Mouse (Mus musculus): ENCODE measurements around the gene Cfap73. TPM values are rescaled to one million over a fixed set of nuclear protein-coding genes. Genes with fewer than 3 reads are reported as not detected.

Gene Cfap73
- total RNA-seq (2022): under 1 TPM in 3 of 4 experiments, not detected in 1; 0.32 to 0.63 (median 0.46) TPM

DNA sequence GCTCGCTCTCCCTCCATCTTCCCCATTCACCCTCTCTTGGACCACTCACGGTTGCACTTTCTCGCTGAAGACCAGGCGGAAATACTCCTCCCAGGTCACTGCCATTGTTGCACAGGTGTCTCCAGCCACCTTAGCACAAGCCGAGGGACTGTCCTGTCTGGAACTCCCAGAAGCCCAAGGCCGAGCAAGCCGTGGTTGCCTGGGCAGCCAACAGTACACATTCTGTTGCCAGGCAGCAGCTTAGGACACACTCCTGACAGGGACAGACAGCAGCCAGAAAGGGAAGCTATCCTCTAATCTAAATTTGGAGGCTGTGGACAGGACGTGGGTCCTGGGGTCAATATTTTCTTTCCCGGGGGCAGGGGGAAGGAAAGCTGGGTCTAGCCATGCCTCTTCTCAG is at the start of gene Cfap73:
Gene Cfap73 (minus strand): TSS at position 105 of the 400 bp plus-strand sequence.
- DNase-seq: no peak

GRCm38 (mm10) chr5:120682982-120683771 is 49.1 kb upstream of the Cfap73 start:
- no peak for DNase-seq

GRCm38 (mm10) chr5:120680918-120681317 is 46.9 kb upstream of the Cfap73 start:
- DNase-seq: no peak

DNA sequence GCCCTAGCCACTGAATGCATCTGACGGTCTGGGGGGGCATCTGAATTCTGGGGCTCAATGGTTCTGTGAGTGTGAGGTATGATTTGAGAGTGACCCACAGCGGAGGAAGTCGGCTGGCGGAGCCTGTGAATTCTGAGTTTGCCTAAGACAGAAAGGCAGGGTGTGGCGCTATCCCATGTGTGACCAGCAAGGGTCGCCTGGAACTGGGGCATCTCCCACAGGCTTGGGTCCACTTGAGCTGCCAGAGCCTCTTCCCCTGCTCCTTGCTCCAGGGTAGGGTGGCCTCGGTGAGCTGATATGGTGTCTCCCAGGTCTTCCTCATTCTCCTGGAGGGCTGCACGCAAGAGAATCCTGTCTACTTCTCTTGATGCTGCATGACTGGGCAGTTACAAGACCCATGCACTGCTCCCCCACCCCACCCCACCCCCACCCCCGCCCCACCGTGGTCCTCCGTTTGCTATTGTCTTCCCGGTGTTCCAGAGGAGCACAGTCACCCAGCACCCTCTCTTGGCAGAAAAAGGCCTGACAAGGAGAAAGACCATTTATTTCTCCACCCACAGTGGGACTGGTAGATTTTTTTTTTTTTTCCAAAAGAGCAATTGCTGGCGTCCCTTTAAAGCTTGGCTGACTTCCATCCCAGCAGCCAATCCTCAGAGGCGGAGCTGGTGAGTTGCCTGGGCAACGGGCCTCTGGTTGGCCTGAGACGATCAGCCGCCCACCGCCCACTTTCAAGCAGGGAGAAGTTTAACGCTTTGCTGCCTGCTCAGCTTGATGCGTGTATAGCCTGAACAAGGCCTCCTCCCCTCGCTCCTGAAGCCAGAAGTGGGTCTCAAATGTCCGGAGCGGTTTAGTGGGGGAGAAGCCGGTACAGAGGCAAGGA is 45.9 kb upstream of the Cfap73 start:
- peak; percentile 81 for DNase-seq

DNA sequence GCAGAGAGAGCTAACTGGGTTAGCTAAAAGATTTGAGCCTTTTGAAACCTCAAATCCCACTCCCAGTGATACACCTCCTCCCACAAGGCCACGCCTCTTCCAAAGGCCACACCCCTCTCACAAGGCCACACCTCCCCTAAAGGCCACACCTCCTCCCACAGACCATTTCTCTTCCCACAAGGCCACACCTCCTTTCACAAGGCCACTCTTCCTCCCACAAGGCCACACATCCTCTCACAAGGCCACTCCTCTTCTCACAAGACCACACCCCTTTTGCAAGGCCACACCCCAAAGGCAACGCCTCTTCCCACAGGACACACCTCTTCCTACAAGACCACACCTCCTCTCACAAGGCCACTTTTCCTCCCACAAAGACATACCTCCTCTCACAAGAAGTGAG is 43.5 kb upstream of the Cfap73 start:
- peak; percentile 50 for DNase-seq

DNA sequence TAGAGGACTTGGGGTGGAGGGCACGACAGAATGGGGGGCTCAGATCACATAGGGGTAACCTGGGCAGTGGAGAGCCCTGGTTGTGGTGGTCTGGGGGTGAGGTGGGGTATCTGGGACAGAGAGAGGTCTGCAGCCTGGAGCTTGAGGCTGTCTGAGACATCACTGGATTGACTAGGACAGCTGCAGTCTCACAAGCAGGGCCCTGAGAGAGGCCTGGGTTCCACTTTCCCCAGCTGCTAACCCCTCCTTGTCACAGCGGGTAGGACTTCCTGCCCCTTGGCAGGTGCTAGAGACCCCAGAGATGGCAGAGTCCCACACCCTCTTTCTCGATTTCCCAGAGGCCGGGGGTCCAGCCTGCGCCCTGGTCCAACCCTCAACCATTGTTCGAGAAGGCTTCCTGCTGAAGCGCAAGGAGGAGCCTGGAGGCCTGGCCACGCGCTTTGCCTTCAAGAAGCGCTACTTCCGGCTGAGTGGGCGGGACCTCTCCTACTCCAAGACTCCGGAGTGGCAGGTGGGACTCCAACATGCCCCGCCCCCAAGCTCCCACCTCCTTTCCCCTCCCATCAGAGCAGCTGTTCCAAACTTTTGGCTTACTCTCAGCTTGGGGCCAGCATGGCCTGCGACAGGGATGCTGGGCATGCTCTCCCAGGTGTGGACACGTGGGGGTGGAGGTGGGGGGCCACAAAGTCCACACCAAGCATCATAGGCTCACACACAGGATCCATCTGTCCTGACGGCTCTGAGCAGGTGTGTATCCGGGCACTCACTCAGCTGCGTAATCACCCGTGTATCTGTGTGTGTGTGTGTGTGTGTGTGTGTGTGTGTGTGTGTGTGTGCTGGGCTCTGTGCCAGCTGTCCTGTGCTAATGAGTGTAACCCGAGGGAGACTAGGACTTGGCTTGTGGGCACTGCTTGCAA is 40.5 kb upstream of the Cfap73 start:
- no peak for DNase-seq

- DNase-seq: peak; percentile 47
Measured at GRCm38 (mm10) chr5:120673626-120674025, 39.6 kb upstream of the Cfap73 start.

- DNase-seq: no peak
Measured at GRCm38 (mm10) chr5:120671865-120672264, 37.8 kb upstream of the Cfap73 start.

- DNase-seq: no peak
Measured at GRCm38 (mm10) chr5:120670132-120670531, 36.1 kb upstream of the Cfap73 start.

- DNase-seq: no peak
Measured at GRCm38 (mm10) chr5:120668761-120669160, 34.7 kb upstream of the Cfap73 start.

GRCm38 (mm10) chr5:120664888-120665287 is 30.9 kb upstream of the Cfap73 start:
- no peak for DNase-seq

GRCm38 (mm10) chr5:120660816-120661215 is 26.8 kb upstream of the Cfap73 start:
- DNase-seq: no peak

DNA sequence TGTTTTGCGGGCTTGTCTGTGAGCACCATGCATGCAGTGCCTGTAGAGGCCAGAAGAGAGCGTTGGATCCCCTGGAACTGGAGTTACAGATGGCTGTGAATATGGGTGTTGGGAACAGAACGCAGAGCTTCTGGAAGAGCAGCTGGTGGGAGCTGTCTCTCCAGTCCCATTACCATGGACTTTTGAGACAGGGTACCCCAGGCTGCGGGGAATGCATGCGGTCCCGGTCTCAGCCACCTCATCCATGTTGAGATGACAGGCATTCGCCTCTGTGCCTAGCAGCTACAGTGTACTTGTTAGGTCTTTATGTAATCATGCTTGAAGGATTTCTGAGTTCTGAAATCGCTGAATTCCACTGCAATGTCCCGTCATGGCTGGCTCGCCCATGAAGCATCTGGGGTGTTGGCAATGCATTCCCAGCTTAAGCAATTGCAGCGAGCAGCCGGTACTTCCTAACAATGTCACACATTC is 22.3 kb upstream of the Cfap73 start:
- no peak for DNase-seq

DNA sequence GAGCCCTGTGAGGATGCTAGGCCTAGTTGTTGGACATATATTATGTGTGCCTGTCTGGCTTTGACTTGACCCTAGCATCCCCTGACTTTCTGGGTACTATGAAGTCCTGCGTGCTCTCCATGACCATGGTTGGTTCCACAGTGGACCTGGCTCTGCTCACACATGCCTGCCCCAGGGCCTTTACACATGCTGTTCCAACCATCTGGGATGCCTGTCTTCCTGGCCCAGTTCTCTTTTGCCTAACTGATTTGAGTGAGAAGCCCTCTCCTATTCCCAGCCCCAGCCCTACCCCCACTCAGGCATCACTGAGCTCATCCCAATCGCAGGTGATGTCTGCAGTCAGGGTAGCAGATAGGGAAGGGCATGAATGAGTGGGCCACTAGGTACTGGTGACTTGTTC is 19.8 kb upstream of the Cfap73 start:
- no peak for DNase-seq

- no peak for DNase-seq
Measured at GRCm38 (mm10) chr5:120652915-120653701, 19.1 kb upstream of the Cfap73 start.

DNA sequence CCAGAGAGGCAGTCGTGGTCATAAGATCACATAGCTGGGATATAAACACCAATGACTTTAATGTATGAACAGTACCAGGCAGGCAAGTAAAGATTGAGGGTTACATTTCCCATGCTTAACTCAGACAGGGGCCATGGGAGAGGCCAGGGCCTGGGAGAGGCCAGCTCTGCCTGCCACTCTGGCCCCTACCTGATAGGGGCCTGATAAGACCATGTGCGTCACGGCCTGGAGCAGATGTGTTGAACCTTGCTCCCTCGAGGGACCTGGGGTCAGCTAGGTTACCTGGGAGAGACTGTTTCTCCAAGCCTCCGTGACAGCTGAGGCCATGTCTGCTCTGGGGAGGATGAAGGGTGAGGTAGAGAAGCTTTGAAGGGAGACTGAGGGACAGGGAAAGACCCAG is 17.2 kb upstream of the Cfap73 start:
- no peak for DNase-seq

DNA sequence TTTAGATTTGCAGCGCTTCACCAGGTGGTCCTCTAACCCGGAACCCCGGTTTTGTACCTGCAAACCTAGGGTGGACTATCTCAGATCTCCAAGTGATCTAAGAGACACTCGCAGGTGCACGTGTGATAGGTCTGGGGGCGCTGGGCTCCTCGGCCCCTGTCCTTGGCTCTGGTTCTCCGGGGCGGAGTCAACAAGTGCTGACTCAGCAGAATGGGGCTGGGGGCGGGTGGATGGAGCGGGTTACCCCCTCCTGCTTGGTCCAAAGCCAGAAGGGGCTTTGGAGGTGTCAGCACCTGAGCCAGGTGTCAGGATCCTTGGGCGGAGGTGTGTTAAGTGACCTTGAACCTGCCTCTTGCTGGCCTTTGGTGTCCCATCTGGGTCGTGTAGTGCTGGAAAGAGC is 15.9 kb upstream of the Cfap73 start:
- no peak for DNase-seq

GRCm38 (mm10) chr5:120649374-120649933 is 15.4 kb upstream of the Cfap73 start:
- DNase-seq: no peak

DNA sequence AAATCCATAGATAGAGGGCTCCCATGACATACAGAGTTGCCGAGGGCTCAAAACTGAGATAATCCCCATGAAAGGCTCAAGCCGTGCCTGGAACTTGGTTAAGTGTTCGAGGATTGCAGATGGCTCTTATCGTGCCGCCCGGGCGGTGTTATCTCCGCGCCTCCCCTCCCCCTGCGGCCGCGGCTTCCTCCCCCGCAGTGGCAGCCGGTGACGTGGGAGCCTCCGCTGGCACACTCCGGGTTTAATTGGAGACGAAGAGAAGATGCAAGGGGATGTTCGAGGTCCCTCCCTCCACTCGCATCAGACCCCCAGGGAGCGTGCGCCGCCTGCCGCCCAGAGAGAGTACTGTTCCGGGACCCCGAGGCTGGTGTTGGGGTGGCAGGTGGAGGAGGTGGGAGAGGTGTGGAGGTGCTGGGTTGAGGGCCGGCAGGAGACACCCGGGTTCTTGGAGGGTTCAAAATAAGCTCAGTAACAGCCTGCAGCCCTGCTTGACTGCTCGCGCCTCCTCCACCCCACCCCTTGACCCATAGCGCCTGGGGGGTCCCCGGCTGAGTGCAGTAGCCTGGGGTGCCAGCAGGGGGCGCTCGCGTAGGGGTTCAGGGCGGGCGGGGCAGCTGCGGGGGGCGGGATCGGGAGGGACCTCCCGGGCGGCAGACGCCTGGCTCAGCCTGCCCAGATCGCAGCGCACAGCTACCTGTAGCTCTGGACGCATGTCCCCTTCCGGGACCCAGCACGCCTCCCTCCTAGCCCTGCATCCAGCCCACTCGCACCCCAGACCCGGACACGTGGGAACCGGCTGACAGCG is 14.7 kb upstream of the Cfap73 start, which contains the start of gene Rasal1:
Gene Rasal1 (plus strand): TSS at position 244 of the 805 bp plus-strand sequence.
- peak; percentile 64 for DNase-seq

Data from adrenal gland, adult 8-10 months (tissue).